Mouse (Mus musculus) C2C12 (cell line): ENCODE measurements around the gene Nprl3. TPM values are rescaled to one million over a fixed set of nuclear protein-coding genes. Genes with fewer than 3 reads are reported as not detected.

Source experiments
- H3K27me3 ChIP-seq: one replicate; pipeline ENCODE4 v1.6.1; 2011; ENCODE audit not compliant: control insufficient read depth, insufficient read depth, insufficient read length
- H3K36me3 ChIP-seq: one replicate; pipeline ENCODE4 v1.6.1; 2011; ENCODE audit not compliant: control insufficient read depth, insufficient read depth
- H3K4me3 ChIP-seq: one replicate; pipeline ENCODE4 v1.5.1; 2011; ENCODE audit warnings: mild to moderate bottlenecking, control low read depth; ENCODE audit not compliant: poor library complexity, insufficient read depth, severe bottlenecking
- H3K79me2 ChIP-seq: one replicate; pipeline ENCODE4 v1.6.1; 2011; ENCODE audit not compliant: control insufficient read depth, insufficient read depth
- H3K79me3 ChIP-seq: one replicate; pipeline ENCODE4 v1.6.1; 2011; ENCODE audit warnings: low read depth, control low read depth
- H3ac ChIP-seq: one replicate; pipeline ENCODE3; 2011; ENCODE audit warnings: low read depth; ENCODE audit not compliant: control insufficient read depth, insufficient read length
- CEBPB ChIP-seq: IDR thresholded peaks from one replicate; pipeline ENCODE4 v1.6.1; 2011; ENCODE audit warnings: low read depth, mild to moderate bottlenecking, control low read depth, moderate library complexity
- CTCF ChIP-seq: IDR thresholded peaks from one replicate; pipeline ENCODE4 v1.5.1; 2011; ENCODE audit not compliant: control insufficient read depth, insufficient read depth, insufficient read length
- FOSL1 ChIP-seq: IDR thresholded peaks from one replicate; pipeline ENCODE4 v1.8.0; 2011; ENCODE audit warnings: mild to moderate bottlenecking, low read length; ENCODE audit not compliant: poor library complexity, insufficient read depth, severe bottlenecking
- MAX ChIP-seq: IDR thresholded peaks from one replicate; pipeline ENCODE4 v1.6.1; 2011; ENCODE audit warnings: mild to moderate bottlenecking, control low read depth
- MYOD1 ChIP-seq: IDR thresholded peaks from one replicate; pipeline ENCODE4 v1.6.1; 2011; ENCODE audit warnings: low read depth; ENCODE audit not compliant: control insufficient read depth, insufficient read length
- MYOG ChIP-seq: IDR thresholded peaks from one replicate; pipeline ENCODE4 v1.6.1; 2011; ENCODE audit not compliant: control insufficient read depth, insufficient read length; ENCODE audit errors: extremely low read depth
- USF1 ChIP-seq: IDR thresholded peaks from one replicate; pipeline ENCODE4 v1.6.1; 2011; ENCODE audit warnings: low read depth, mild to moderate bottlenecking, control low read depth, moderate library complexity
- polyA plus RNA-seq: library from polyadenylated mRNA; unstranded; fragments of >200 nt; fragmentation: generic; extraction: Trizol; gene quantifications from one replicate; pipeline ENCODE4 v1.2.1, GENCODE M21; 2012; ENCODE audit warnings: missing spikeins

Nprl3 gene
- polyA plus RNA-seq, 1 experiment = 34.0 TPM

DNA sequence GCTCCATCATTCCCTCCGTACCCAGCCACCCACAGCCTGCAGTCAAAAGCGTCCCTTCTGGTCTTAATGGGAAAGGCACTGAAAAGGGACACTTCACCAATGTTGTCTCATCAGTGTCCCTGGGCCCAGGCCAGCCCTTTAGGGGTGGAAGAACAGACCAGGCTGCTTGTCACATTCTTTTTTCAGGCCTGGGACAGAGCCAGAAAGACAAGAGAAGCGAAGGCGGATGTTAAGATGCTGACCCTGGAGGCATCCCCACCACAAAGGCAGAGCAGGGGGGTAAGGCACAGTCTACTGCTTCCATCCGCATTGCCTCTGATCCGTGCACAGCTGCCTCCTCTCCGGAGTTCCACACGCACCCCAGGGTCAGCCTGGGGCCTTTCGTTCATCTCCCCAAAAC is 77.4 kb downstream of the Nprl3 start:
- Histone ChIP-seq H3ac (no peak overlapping the region), H3K36me3 (no peaks in the 10 kb centered on the region), H3K27me3 (peaks cover 44% of the 10 kb centered on the region), H3K79me3 (no peaks in the 10 kb centered on the region), H3K4me3 (no peak overlapping the region), H3K79me2 (no peaks in the 10 kb centered on the region)
- TF ChIP-seq FOSL1 (no peak), CEBPB (no peak), MYOD1 (no peak), MYOG (no peak), MAX (no peak), USF1 (no peak), CTCF (no peak)

DNA sequence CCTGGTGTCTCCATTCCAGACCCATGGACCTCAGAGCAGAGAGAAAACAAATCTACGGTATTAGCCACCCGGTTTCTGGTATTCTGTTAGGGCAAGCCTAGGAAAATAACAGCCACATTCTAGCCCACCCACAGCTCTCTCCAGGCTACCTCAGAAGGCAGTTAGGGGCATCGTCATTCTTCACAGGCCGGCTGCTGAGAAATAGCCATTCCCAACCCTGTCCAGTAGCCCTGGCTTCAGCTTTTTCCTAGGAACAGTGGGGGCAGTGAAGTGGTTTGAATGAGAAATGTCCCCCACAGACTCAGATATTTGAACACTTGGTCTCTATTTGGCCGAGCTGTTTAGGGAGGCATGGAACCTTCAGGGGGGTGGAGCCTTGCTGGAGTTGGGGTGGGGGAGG is 78.1 kb downstream of the Nprl3 start:
- TF ChIP-seq USF1 = no peak
- no peak for TF ChIP-seq MAX
- TF ChIP-seq FOSL1 = no peak
- TF ChIP-seq MYOG = no peak
- TF ChIP-seq CEBPB = no peak

DNA sequence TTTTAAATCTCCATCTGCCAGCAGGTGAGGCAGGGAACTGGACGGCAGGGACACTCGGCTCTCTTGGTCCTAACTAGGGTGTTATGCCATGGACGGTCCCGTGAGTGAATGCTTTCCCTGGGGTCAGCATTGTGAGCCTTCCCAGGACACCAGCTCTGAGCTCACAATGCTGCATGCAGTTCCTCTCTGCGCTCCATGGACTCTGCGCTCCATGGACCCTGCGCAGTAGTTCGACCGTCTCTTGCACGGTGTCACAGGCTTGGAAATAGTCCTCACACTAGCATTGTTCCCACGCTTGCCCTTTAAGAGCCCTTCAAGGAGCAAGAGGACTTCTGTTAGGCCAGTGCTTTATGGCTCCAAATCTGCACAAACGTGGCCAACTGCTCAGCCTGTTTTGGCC is 78.6 kb downstream of the Nprl3 start:
- peaks cover 42% of the 10 kb centered on the region for H3K27me3 ChIP-seq

More for the DNA sequence above, 78.1 kb downstream of the Nprl3 start:
- no peaks in the 10 kb centered on the region for H3K36me3 ChIP-seq
- no peak overlapping the region for H3K4me3 ChIP-seq
- no peaks in the 10 kb centered on the region for H3K79me2 ChIP-seq
- H3K27me3 ChIP-seq = peaks cover 44% of the 10 kb centered on the region
- no peaks in the 10 kb centered on the region for H3K79me3 ChIP-seq
- no peak overlapping the region for H3ac ChIP-seq

DNA sequence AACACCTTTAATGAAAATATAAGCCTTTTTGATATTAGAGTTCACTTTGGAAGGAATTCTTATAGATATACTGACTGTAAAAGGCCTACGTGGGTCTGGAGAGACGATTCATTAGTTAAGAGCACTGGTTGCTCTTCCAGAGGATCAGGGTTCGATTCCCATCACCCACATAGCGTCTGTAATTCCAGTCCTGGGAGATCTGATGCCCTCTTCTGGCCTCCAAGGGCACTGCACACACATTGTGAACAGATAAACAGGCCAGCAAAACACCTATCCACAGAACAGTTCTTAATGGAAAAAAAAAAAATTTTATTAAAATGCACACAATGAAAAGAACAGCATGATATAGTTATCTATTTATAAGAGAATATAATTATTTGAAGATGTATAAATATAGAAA is 80.3 kb downstream of the Nprl3 start:
- Histone ChIP-seq H3ac (no peak overlapping the region), H3K4me3 (no peak overlapping the region), H3K79me3 (no peaks in the 10 kb centered on the region), H3K27me3 (peaks cover 26% of the 10 kb centered on the region), H3K79me2 (no peaks in the 10 kb centered on the region), H3K36me3 (no peaks in the 10 kb centered on the region)
- TF ChIP-seq MYOD1 (no peak), MAX (no peak), USF1 (no peak), MYOG (no peak), CTCF (no peak), FOSL1 (no peak), CEBPB (no peak)

More for the DNA sequence above, 78.6 kb downstream of the Nprl3 start:
- Histone ChIP-seq H3K79me2 (no peaks in the 10 kb centered on the region), H3K36me3 (no peaks in the 10 kb centered on the region), H3K4me3 (no peak overlapping the region), H3ac (no peak overlapping the region), H3K79me3 (no peaks in the 10 kb centered on the region)
- TF ChIP-seq CEBPB (no peak), MYOG (no peak), USF1 (no peak), MAX (no peak), CTCF (no peak), MYOD1 (no peak), FOSL1 (no peak)

DNA sequence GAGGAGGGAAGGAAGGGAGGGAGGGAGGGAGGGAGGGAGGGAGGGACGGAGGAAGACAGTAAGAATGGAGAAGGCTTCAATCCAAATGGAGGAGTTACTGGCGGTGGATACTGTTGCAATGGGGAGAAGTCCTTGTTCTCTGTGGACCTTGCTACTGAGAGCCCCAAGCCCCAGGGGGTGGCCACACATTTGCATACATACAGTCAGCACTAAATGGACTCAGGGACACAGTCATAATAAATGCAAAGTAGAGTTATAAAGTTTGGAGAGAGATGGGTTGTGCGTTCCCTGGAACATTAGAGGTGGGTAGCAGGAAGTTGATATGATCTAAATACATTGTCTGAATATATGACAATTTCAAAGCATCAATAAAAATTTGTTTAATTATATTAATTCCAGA is 81.5 kb downstream of the Nprl3 start:
- Histone ChIP-seq H3K4me3 (no peak overlapping the region), H3K36me3 (no peaks in the 10 kb centered on the region), H3ac (no peak overlapping the region), H3K79me3 (no peaks in the 10 kb centered on the region), H3K27me3 (peaks cover 30% of the 10 kb centered on the region), H3K79me2 (no peaks in the 10 kb centered on the region)
- TF ChIP-seq CTCF (no peak), FOSL1 (no peak), USF1 (no peak), MYOG (no peak), MAX (no peak), MYOD1 (no peak), CEBPB (no peak)

DNA sequence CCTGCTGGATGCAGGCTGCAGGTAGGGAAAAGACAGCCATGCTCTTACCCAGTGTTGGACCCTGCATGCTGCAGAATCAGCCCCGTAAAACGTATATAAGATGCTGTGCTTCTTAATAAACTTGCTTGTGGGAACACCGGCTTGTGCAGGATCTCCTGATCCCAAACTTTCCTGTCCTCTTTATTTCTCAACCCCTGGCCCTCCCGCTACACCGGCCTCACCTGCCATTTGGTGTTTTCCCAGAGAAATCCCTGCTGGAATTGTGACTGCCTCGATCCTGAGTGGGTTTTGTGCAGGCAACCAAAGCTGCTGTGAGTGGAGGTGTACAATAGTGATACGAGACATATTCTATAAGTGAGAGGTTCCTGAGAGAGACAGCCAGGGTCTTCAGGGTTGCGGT is 83.0 kb downstream of the Nprl3 start:
- TF ChIP-seq MAX = no peak
- no peak for TF ChIP-seq CEBPB
- no peak for TF ChIP-seq USF1
- Histone ChIP-seq H3ac (no peak overlapping the region), H3K36me3 (no peaks in the 10 kb centered on the region), H3K27me3 (peaks cover 23% of the 10 kb centered on the region), H3K79me3 (no peaks in the 10 kb centered on the region), H3K4me3 (no peak overlapping the region), H3K79me2 (no peaks in the 10 kb centered on the region)
